Mouse (Mus musculus): ENCODE data around the gene Zbtb20.

The Zbtb20 gene

GRCm38 (mm10) chr16:43360112-43360511 lies 484.4 kb downstream of the Zbtb20 start:
- DNase-seq (ENCODE audit: low read depth, low spot score): no peak

GRCm38 (mm10) chr16:43360838-43361480 lies 485.3 kb downstream of the Zbtb20 start:
- no peak for DNase-seq (ENCODE audit: low read depth, low spot score)

- DNase-seq (ENCODE audit: low read depth, low spot score): no peak
These were observed 487.1 kb downstream of the Zbtb20 start for GRCm38 (mm10) chr16:43362651-43363300.

- no peak for DNase-seq (ENCODE audit: low read depth, low spot score)
These were observed 487.6 kb downstream of the Zbtb20 start for GRCm38 (mm10) chr16:43363316-43363715.

- DNase-seq (ENCODE audit: low read depth, low spot score): no peak
These were observed 488.3 kb downstream of the Zbtb20 start for GRCm38 (mm10) chr16:43363751-43364515.

- DNase-seq (ENCODE audit: low read depth, low spot score): no peak
These were observed 488.8 kb downstream of the Zbtb20 start for GRCm38 (mm10) chr16:43364516-43364910.

- DNase-seq (ENCODE audit: low read depth, low spot score): no peak
These were observed 489.6 kb downstream of the Zbtb20 start for GRCm38 (mm10) chr16:43365277-43365676.

- DNase-seq (ENCODE audit: low read depth, low spot score): no peak
These were observed 494.9 kb downstream of the Zbtb20 start for GRCm38 (mm10) chr16:43370496-43371020.

- no peak for DNase-seq (ENCODE audit: low read depth, low spot score)
These were observed 501.1 kb downstream of the Zbtb20 start for GRCm38 (mm10) chr16:43376782-43377181.

- DNase-seq (ENCODE audit: low read depth, low spot score): no peak
These were observed 504.0 kb downstream of the Zbtb20 start for GRCm38 (mm10) chr16:43379351-43380325.

- no peak for DNase-seq (ENCODE audit: low read depth, low spot score)
These were observed 505.5 kb downstream of the Zbtb20 start for GRCm38 (mm10) chr16:43381183-43381582.

- no peak for DNase-seq (ENCODE audit: low read depth, low spot score)
These were observed 507.6 kb downstream of the Zbtb20 start for GRCm38 (mm10) chr16:43383149-43383740.

GRCm38 (mm10) chr16:43384953-43385619 lies 509.4 kb downstream of the Zbtb20 start:
- no peak for DNase-seq (ENCODE audit: low read depth, low spot score)

- DNase-seq (ENCODE audit: low read depth, low spot score): peak; percentile 8
These were observed 510.0 kb downstream of the Zbtb20 start for GRCm38 (mm10) chr16:43385620-43386210.

- DNase-seq (ENCODE audit: low read depth, low spot score): no peak
These were observed 510.7 kb downstream of the Zbtb20 start for GRCm38 (mm10) chr16:43386426-43386825.

- DNase-seq (ENCODE audit: low read depth, low spot score): no peak
These were observed 512.7 kb downstream of the Zbtb20 start for GRCm38 (mm10) chr16:43388389-43388788.

GRCm38 (mm10) chr16:43390387-43390786 lies 514.7 kb downstream of the Zbtb20 start:
- DNase-seq (ENCODE audit: low read depth, low spot score): no peak

- DNase-seq (ENCODE audit: low read depth, low spot score): no peak
These were observed 517.7 kb downstream of the Zbtb20 start for GRCm38 (mm10) chr16:43393382-43393781.

GRCm38 (mm10) chr16:43394013-43394568 lies 518.4 kb downstream of the Zbtb20 start:
- no peak for DNase-seq (ENCODE audit: low read depth, low spot score)

Data from ES-CJ7 (cell line).